Mouse (Mus musculus) spleen, adult 2 months (tissue): ENCODE measurements around the gene Gm17175.
"Not testable (repeated sequence)": the region's sequence is repeated elsewhere in the genome, so short reads cannot be mapped to it uniquely, and the experiment has no call there.

Experiments
- CTCF ChIP-seq: fragments of 200-500 bp; IDR thresholded peaks from 2 replicates; pipeline ENCODE4 v1.5.1; 2011; ENCODE audit warnings: mild to moderate bottlenecking, inconsistent platforms; ENCODE audit not compliant: insufficient read depth, insufficient read length, insufficient replicate concordance; ENCODE audit errors: extremely low read depth
- POLR2A ChIP-seq: fragments of 200-500 bp; IDR thresholded peaks from 2 replicates; pipeline ENCODE4 v1.6.1; 2011; ENCODE audit warnings: low read depth, low read length, inconsistent platforms

DNA sequence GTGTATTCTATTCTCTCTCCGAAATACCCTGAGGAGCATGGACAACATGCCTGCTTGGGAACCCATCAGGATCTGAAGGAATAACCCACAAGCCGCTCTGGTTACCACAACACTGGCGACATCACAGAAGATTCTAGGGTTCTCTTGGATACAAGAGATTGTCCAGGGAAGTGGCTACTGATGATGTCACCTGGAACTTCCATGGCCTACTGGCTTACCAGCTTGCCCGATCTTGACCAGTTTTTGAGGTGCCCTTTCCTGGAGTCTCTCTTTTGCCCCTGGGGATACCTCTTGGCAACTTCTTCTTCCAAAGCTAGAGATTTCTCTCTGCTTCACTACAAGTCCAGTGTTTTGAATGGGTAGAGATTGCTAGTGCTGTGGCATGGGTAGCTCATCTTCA, 18.2 kb upstream of the Gm17175 start, which contains the start of gene Gm17174:
- TF ChIP-seq CTCF, POLR2A: not testable (repeated sequence)
